Mouse (Mus musculus): ENCODE measurements around the gene Scamp2. TPM values are rescaled to one million over a fixed set of nuclear protein-coding genes. Genes with fewer than 3 reads are reported as not detected.

The Scamp2 gene
- total RNA-seq, 1 experiment: 51.7 TPM

GRCm38 (mm10) chr9:57543951-57544350 lies 16.8 kb upstream of the Scamp2 start:
- H3K4me3 ChIP-seq (ENCODE audit: insufficient read depth in 1 of 2, low read depth in 1 of 2, low read length in 2 of 2, poor library complexity in 1 of 2, severe bottlenecking in 1 of 2): no peak overlapping the region
- in situ Hi-C loops (cut with MboI; ENCODE audit: low sequenced_read_pairs in 2 of 2, unreplicated experiment in 2 of 2): no loop called here
- TF ChIP-seq MAFK (IDR thresholded peaks at IDR 0.05; ENCODE audit: insufficient read depth, low read depth, low read length) (no peak), ZC3H11A (IDR thresholded peaks at IDR 0.05; ENCODE audit: borderline replicate concordance, low read depth, low read length) (no peak), CHD2 (IDR thresholded peaks at IDR 0.05; ENCODE audit: low read depth, low read length) (no peak), ZNF384 (IDR thresholded peaks at IDR 0.05; ENCODE audit: low read depth, low read length) (no peak), HCFC1 (IDR thresholded peaks at IDR 0.05; ENCODE audit: borderline replicate concordance, insufficient read depth, low read length) (no peak)
- peaks cover 24% of the 10 kb centered on the region for H3K36me3 ChIP-seq (ENCODE audit: control insufficient read depth, insufficient read depth, low read length, poor library complexity, severe bottlenecking)
- peaks cover 1 to 10% of the 10 kb centered on the region in 2 experiments; a peak in 1 of 4 replicates for H3K4me1 ChIP-seq (ENCODE audit: control insufficient read depth in 2 of 2, insufficient read depth in 2 of 2, low read length in 2 of 2, poor library complexity in 1 of 2)
- H3K9me3 ChIP-seq (ENCODE audit: control insufficient read depth, insufficient read depth, low read depth, low read length): no peaks in the 10 kb centered on the region
- no peak for DNase-seq (ENCODE audit: low read depth, low spot score)
- no peak overlapping the region for H3K27ac ChIP-seq (ENCODE audit: insufficient read depth, low read depth, low read length, poor library complexity, severe bottlenecking)
- H3K9ac ChIP-seq (ENCODE audit: insufficient read depth, low read depth, low read length, poor library complexity, severe bottlenecking): no peak overlapping the region

- DNase-seq (ENCODE audit: low read depth, low spot score): no peak
- Histone ChIP-seq H3K36me3 (ENCODE audit: control insufficient read depth, insufficient read depth, low read length, poor library complexity, severe bottlenecking) (peaks cover 11% of the 10 kb centered on the region), H3K27ac (ENCODE audit: insufficient read depth, low read depth, low read length, poor library complexity, severe bottlenecking) (no peak overlapping the region), H3K9me3 (ENCODE audit: control insufficient read depth, insufficient read depth, low read depth, low read length) (no peaks in the 10 kb centered on the region; the same call in 1 of the 2 replicates), H3K4me1 (ENCODE audit: control insufficient read depth in 2 of 2, insufficient read depth in 2 of 2, low read length in 2 of 2, poor library complexity in 1 of 2) (peaks cover 1 to 10% of the 10 kb centered on the region in 2 experiments; a peak in 1 of 4 replicates), H3K4me3 (ENCODE audit: insufficient read depth in 1 of 2, low read depth in 1 of 2, low read length in 2 of 2, poor library complexity in 1 of 2, severe bottlenecking in 1 of 2) (no peak overlapping the region), H3K9ac (ENCODE audit: insufficient read depth, low read depth, low read length, poor library complexity, severe bottlenecking) (no peak overlapping the region)
- in situ Hi-C loops (cut with MboI; ENCODE audit: low sequenced_read_pairs in 2 of 2, unreplicated experiment in 2 of 2): no loop called here
- TF ChIP-seq CHD2 (IDR thresholded peaks at IDR 0.05; ENCODE audit: low read depth, low read length): no peak
- TF ChIP-seq ZC3H11A (IDR thresholded peaks at IDR 0.05; ENCODE audit: borderline replicate concordance, low read depth, low read length): no peak
- TF ChIP-seq MAFK (IDR thresholded peaks at IDR 0.05; ENCODE audit: insufficient read depth, low read depth, low read length): no peak
- TF ChIP-seq ZNF384 (IDR thresholded peaks at IDR 0.05; ENCODE audit: low read depth, low read length): no peak
- no peak for TF ChIP-seq HCFC1 (IDR thresholded peaks at IDR 0.05; ENCODE audit: borderline replicate concordance, insufficient read depth, low read length)
Measured at GRCm38 (mm10) chr9:57547287-57547686, 13.5 kb upstream of the Scamp2 start.

GRCm38 (mm10) chr9:57547869-57548268 lies 12.9 kb upstream of the Scamp2 start:
- Histone ChIP-seq H3K27ac (ENCODE audit: insufficient read depth, low read depth, low read length, poor library complexity, severe bottlenecking) (no peak overlapping the region), H3K4me3 (ENCODE audit: insufficient read depth in 1 of 2, low read depth in 1 of 2, low read length in 2 of 2, poor library complexity in 1 of 2, severe bottlenecking in 1 of 2) (peak overlapping the region; percentile 3 to 10; a peak in 2 of 4 replicates), H3K9ac (ENCODE audit: insufficient read depth, low read depth, low read length, poor library complexity, severe bottlenecking) (no peak overlapping the region), H3K9me3 (ENCODE audit: control insufficient read depth, insufficient read depth, low read depth, low read length) (no peaks in the 10 kb centered on the region; the same call in 1 of the 2 replicates), H3K4me1 (ENCODE audit: control insufficient read depth in 2 of 2, insufficient read depth in 2 of 2, low read length in 2 of 2, poor library complexity in 1 of 2) (peaks cover 1 to 10% of the 10 kb centered on the region in 2 experiments; a peak in 2 of 4 replicates), H3K36me3 (ENCODE audit: control insufficient read depth, insufficient read depth, low read length, poor library complexity, severe bottlenecking) (peaks cover 6% of the 10 kb centered on the region)
- DNase-seq (ENCODE audit: low read depth, low spot score): no peak
- TF ChIP-seq CHD2 (IDR thresholded peaks at IDR 0.05; ENCODE audit: low read depth, low read length) (no peak), HCFC1 (IDR thresholded peaks at IDR 0.05; ENCODE audit: borderline replicate concordance, insufficient read depth, low read length) (no peak), ZC3H11A (IDR thresholded peaks at IDR 0.05; ENCODE audit: borderline replicate concordance, low read depth, low read length) (no peak), ZNF384 (IDR thresholded peaks at IDR 0.05; ENCODE audit: low read depth, low read length) (no peak), MAFK (IDR thresholded peaks at IDR 0.05; ENCODE audit: insufficient read depth, low read depth, low read length) (no peak)
- in situ Hi-C loops (cut with MboI; ENCODE audit: low sequenced_read_pairs in 2 of 2, unreplicated experiment in 2 of 2): no loop called here

GRCm38 (mm10) chr9:57549186-57549585 lies 11.6 kb upstream of the Scamp2 start:
- DNase-seq (ENCODE audit: low read depth, low spot score): no peak
- peaks cover 7 to 19% of the 10 kb centered on the region in 2 experiments; a peak in 3 of 4 replicates for H3K4me1 ChIP-seq (ENCODE audit: control insufficient read depth in 2 of 2, insufficient read depth in 2 of 2, low read length in 2 of 2, poor library complexity in 1 of 2)
- H3K9ac ChIP-seq (ENCODE audit: insufficient read depth, low read depth, low read length, poor library complexity, severe bottlenecking): no peak overlapping the region
- H3K27ac ChIP-seq (ENCODE audit: insufficient read depth, low read depth, low read length, poor library complexity, severe bottlenecking): no peak overlapping the region
- no peak overlapping the region for H3K4me3 ChIP-seq (ENCODE audit: insufficient read depth in 1 of 2, low read depth in 1 of 2, low read length in 2 of 2, poor library complexity in 1 of 2, severe bottlenecking in 1 of 2)
- in situ Hi-C loops (cut with MboI; ENCODE audit: low sequenced_read_pairs in 2 of 2, unreplicated experiment in 2 of 2): no loop called here
- H3K9me3 ChIP-seq (ENCODE audit: control insufficient read depth, insufficient read depth, low read depth, low read length): no peaks in the 10 kb centered on the region; the same call in 1 of the 2 replicates
- TF ChIP-seq HCFC1 (IDR thresholded peaks at IDR 0.05; ENCODE audit: borderline replicate concordance, insufficient read depth, low read length) (no peak), MAFK (IDR thresholded peaks at IDR 0.05; ENCODE audit: insufficient read depth, low read depth, low read length) (no peak), ZNF384 (IDR thresholded peaks at IDR 0.05; ENCODE audit: low read depth, low read length) (no peak), CHD2 (IDR thresholded peaks at IDR 0.05; ENCODE audit: low read depth, low read length) (no peak), ZC3H11A (IDR thresholded peaks at IDR 0.05; ENCODE audit: borderline replicate concordance, low read depth, low read length) (no peak)
- peaks cover 5% of the 10 kb centered on the region for H3K36me3 ChIP-seq (ENCODE audit: control insufficient read depth, insufficient read depth, low read length, poor library complexity, severe bottlenecking)

Data from ES-E14 (cell line).